In genomic region chr10:110061166-110061565, GRCm38 (mm10) we compare ENCODE assay signal across 17 mouse cellular contexts.
"Had no signal": no experiment of that assay in that cellular context is flagged by ENCODE, and none has a peak within 500 bp of the region (broad histone marks: within the 10 kb centered on the region; RNA-seq: fewer than 3 reads in every experiment).

No protein-coding gene starts in this region.

- H3K4me1 ChIP-seq: lung, embryonic 15.5 days; megakaryocyte, embryonic 14.5 days; midbrain, embryonic 13.5 days; midbrain, embryonic 15.5 days; neural tube, embryonic 12.5 days; stomach, embryonic 15.5 days had no signal

- DNase-seq: lung, adult 2 months; lung, postnatal 14 days; lung, postnatal 36 days; right cerebral cortex, postnatal 14 days; thymus, adult 2 months; thymus, postnatal 25 days; thymus, postnatal 4 days had no signal

- H3K36me3 ChIP-seq: lung, embryonic 15.5 days; midbrain, embryonic 13.5 days; midbrain, embryonic 15.5 days; neural tube, embryonic 12.5 days; stomach, embryonic 15.5 days had no signal

- H3K9ac ChIP-seq: lung, embryonic 15.5 days; midbrain, embryonic 13.5 days; midbrain, embryonic 15.5 days; neural tube, embryonic 12.5 days; stomach, embryonic 15.5 days had no signal

- ATAC-seq: lung, postnatal 0 days; midbrain, embryonic 13.5 days; midbrain, embryonic 15.5 days had no signal

- H3K4me2 ChIP-seq: lung, embryonic 15.5 days; midbrain, embryonic 11.5 days; midbrain, embryonic 13.5 days; midbrain, embryonic 15.5 days; neural tube, embryonic 12.5 days; stomach, embryonic 15.5 days had no signal

- H3K27me3 ChIP-seq: lung, embryonic 15.5 days; megakaryocyte, embryonic 14.5 days; midbrain, embryonic 13.5 days; midbrain, embryonic 15.5 days; neural tube, embryonic 12.5 days; stomach, embryonic 15.5 days had no signal

- H3K9me3 ChIP-seq: lung, embryonic 15.5 days; megakaryocyte, embryonic 14.5 days; midbrain, embryonic 13.5 days; midbrain, embryonic 15.5 days; neural tube, embryonic 12.5 days; stomach, embryonic 15.5 days had no signal

- H3K27ac ChIP-seq: lung, embryonic 15.5 days; macrophage; midbrain, embryonic 13.5 days; midbrain, embryonic 15.5 days; neural tube, embryonic 12.5 days; stomach, embryonic 15.5 days; stomach, postnatal 0 days had no signal

- H3K4me3 ChIP-seq: lung, embryonic 15.5 days; megakaryocyte, embryonic 14.5 days; midbrain, embryonic 13.5 days; midbrain, embryonic 15.5 days; neural tube, embryonic 12.5 days; stomach, embryonic 15.5 days had no signal
